Mouse (Mus musculus) adrenal gland, postnatal 36 days (tissue): Measurements from ENCODE around the gene Gm9745. TPM values are rescaled to one million over a fixed set of nuclear protein-coding genes. Genes with fewer than 3 reads are reported as not detected.
"Not testable (repeated sequence)": the region's sequence is repeated elsewhere in the genome, so short reads cannot be mapped to it uniquely, and the experiment has no call there.

Source experiments
- DNase-seq, 2 experiments: peaks; one replicate each; pipeline ENCODE4 v3.0.0; 2021; ENCODE audit warnings: mixed read lengths in 1 of 2
- long read RNA-seq, 2 experiments: library from polyadenylated mRNA; stranded (forward); transcript quantifications; one replicate each; pipeline ENCODE4 v2.0.0; 2021; ENCODE audit warnings: borderline sequencing depth in 2 of 2
- total RNA-seq, 2 experiments: library from RNA; stranded (reverse); gene quantifications; 2 replicates each; pipeline ENCODE4 v1.2.3; 2021

Gm9745 gene
- total RNA-seq, result not detected
- long read RNA-seq, experiment 1, result 0 reads
- long read RNA-seq, experiment 2, result 0 reads

- DNase-seq, result not testable (repeated sequence)
Observed at GRCm38 (mm10) chr13:8948131-8948530, at the start of gene Gm9745. Gene Gm9745, minus strand, starts transcription at chr13:8948231.

GRCm38 (mm10) chr13:8997221-8997620, 49.2 kb upstream of the Gm9745 start:
- DNase-seq, result not testable (repeated sequence)

DNA sequence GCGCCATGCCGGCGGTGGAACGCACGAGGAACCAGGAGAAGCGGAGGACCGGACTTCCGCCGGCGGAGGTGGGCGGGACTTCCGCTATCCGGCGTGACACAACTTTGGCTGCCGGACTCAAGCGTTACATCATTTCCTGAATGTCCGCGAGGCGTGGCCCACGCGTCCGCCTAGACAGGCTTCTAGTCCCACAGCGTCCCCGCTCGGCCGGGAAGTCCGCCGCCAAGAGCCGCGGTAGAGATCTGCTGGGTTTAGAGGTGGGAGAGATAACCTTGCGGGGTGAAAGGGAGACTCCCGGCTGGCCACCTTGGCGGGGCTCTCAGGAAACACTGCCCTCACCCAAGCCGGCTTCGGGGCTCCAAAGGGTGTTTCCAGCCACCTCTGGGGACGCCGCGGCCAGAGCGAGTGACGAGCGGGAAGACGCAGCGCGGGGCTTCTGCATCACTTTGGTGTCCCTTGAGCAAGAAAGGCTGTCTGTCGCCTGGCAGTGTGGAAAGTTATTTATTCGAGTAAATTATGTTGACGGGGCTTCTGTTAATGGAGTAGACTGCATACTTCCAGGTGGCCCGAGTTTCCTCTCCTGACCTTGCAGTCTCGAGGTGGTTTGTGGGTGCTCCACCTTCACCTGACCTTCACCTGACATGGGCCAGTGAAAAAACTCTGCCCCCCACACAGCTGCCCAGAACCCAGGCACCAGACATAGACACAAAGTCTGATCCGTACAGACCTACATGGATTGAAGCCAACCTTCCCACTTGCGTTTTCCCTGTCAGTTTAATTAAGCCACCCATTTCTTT, 48.2 kb upstream of the Gm9745 start, which contains the start of gene Gtpbp4:
Gtpbp4 (minus strand) TSS at position 94 of the 797 bp plus-strand sequence.
- peak; percentile 98 for DNase-seq

- no peak for DNase-seq
Observed at GRCm38 (mm10) chr13:8995159-8995989, 47.3 kb upstream of the Gm9745 start.

- no peak for DNase-seq
Observed at GRCm38 (mm10) chr13:8992231-8992630, 44.2 kb upstream of the Gm9745 start.

- no peak for DNase-seq
Observed at GRCm38 (mm10) chr13:8972972-8973371, 24.9 kb upstream of the Gm9745 start.

DNA sequence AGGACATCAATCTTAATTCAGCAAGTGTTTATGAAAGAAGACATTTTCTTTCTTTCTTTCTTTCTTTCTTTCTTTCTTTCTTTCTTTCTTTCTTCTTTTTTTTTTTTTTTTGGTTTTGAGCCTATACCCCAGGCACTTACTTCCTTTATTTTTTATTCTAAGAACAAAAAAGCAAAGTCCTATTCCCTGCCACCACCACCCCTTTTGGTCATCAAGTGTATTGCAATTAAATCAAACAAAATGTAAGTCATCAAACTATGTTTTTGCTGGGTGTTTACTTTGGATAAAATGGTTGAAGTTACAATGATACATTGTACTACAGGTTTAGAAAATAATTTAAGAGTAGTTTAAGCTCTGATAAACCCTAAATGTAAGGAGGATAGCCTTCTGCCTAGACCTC, 24.3 kb upstream of the Gm9745 start:
- DNase-seq, result no peak

DNA sequence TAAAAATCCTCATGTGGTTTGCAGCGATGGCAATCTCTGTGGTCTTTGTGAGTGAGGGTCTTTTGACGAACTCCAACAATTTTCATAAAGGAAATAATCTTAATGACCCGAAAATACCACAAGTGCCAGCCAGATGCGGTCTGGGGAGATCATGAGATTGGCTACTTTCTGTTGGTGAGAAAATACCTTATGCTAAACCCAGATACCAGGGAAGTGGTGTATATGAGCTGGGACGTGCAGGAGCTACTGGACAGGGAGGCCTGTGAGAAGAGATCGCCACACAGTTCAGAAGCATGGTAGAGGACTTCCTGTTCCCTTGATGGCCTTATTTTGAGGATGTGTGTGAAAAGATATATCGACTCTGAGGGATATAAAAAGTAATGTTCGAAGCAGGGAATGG, 19.7 kb upstream of the Gm9745 start:
- DNase-seq, result no peak

GRCm38 (mm10) chr13:8965224-8965623, 17.2 kb upstream of the Gm9745 start:
- no peak for DNase-seq

- DNase-seq, result peak in 1 of 2 experiments; percentile 15
Observed at GRCm38 (mm10) chr13:8962266-8962665, 14.2 kb upstream of the Gm9745 start.

DNA sequence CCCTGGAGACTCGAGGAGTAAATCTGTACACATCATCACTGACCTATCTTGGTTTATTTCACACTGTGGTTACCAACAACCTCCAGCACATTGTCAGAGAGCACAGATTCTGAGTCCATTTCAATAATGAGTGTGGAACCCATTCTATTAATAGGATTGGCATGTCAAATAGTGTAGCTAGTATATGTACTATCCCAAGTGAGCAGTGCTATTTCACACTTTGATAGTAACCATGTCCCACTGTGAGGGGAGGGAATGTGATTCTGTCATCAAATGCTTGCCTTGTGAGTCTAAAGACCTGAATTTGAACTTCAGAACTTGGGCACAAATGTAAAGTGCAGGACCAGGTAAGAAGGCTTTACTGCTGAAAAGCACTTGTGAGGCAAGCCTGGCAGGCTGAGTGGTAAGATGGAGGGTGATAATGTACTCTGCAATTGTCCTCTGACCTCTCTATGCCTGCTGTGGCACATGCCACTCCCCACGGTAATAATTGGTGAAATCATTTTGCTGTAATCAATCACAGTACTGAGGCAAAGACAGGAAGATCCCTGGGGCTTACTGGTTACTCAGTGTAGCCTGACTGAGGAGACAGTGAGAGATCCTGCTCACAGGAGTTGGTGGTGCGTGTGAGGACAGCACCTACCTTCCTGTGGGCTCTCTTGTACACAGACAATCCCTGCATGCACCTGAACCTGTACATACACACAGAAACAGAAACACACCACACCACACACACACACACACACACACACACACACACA, 13.3 kb upstream of the Gm9745 start:
- not testable (repeated sequence) for DNase-seq

GRCm38 (mm10) chr13:8959554-8959953, 11.5 kb upstream of the Gm9745 start:
- not testable (repeated sequence) for DNase-seq

GRCm38 (mm10) chr13:8959058-8959457, 11.0 kb upstream of the Gm9745 start:
- DNase-seq, result not testable (repeated sequence)

- not testable (repeated sequence) for DNase-seq
Observed at GRCm38 (mm10) chr13:8956873-8957272, 8.8 kb upstream of the Gm9745 start.

DNA sequence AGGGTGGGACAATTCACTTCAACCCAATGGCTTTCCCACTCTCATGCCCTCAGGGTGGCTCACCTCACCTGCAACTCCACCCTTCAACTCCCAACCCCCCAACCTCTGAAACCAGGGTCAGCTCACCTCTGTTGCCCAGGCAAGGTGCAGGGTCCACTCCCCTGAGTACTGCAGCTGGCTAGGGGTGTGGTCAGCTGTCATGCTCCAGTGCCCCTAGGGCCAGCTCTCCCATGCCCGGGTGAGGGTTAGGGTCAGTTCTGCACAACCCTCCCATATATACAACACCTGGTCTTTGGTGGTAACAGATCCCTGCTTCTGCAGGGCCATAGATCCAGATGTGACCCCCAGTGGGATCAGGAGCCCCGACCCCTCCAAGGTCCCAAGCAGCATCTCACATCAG, 7.1 kb upstream of the Gm9745 start:
- DNase-seq, result not testable (repeated sequence)

DNA sequence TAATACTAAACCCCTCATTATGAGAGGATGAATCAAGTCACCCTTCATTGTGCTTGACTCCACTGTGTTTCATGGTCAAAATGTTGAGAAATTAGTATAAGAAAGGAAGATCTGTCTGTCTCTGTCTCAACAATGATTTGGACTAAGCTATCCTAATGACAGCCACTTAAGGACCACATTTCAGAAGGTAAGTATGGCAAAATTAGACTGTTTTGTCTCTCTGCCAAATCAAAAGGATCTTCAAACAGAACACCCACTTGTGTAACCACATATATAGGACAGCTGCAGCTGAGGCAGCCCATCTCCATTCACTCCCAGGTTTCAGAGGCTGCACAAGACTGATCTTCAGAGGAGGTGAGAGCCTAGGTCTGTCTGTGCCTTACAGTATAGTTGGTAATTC, 4.5 kb upstream of the Gm9745 start, which contains the start of gene Idi2:
Idi2 (plus strand) TSS at position 301 of the 400 bp plus-strand sequence.
- not testable (repeated sequence) for DNase-seq

DNA sequence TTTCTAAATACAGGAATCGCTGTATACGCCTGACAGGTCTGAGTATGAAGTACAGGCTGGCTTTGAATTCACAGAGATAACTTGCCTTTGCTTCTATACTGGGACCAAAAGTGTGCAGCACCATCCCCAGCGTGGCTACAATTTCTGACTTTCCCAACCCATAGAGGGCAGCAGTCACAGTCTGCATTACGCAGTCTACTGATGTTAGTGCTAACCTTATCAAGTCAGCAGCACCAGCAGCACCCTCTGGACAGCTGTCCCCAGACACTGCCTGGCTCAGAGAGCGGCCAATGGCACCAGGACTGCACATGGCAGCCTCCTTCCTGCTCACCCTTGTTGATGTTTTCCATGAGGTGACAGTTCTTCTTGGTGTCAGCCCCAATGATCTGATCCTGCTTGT, 4.2 kb downstream of the Gm9745 start:
- DNase-seq, result not testable (repeated sequence)

DNA sequence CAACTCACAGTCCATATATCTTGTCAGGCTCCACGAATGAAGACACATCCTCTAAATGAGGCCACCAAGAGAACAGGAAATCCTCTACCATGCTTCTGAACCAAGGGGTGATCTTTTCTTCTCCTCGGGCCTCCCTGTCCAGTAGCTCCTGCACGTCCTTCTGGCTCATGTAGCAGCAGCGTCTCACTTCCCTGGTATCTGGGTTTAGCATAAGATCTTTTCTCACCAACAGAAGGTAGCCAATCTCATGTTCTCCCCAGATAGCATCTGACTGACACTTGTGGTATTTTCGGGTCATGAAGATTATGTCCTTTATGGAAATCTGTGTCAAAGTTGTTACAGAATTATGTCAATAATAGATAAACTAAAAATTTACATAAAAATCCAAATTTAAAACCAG, 6.3 kb downstream of the Gm9745 start:
- DNase-seq, result not testable (repeated sequence)

- DNase-seq, result not testable (repeated sequence)
Observed at GRCm38 (mm10) chr13:8941110-8941509, 6.9 kb downstream of the Gm9745 start.

GRCm38 (mm10) chr13:8937611-8938140, 10.4 kb downstream of the Gm9745 start:
- not testable (repeated sequence) for DNase-seq

- DNase-seq, result no peak
Observed at GRCm38 (mm10) chr13:8933499-8933898, 14.5 kb downstream of the Gm9745 start.

DNA sequence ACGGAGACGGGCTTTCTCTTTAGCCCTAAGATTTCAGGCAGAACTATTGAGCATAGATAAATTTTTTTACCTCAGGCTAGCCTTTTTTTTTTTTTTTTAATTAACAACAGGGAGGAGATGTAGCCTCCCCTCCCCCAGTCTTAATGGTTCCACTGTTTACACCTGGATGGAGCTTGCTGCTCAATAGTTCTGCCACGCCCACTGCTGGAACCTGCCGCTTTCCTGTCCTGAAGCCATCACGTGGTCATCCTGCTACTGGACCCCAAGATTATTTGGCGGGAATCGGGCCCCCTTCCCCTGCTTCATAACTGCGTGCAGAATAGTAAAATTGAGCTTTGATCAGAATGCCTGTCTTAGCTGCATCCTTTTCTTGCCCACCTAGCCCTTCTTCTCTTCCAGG, 34.1 kb downstream of the Gm9745 start:
- not testable (repeated sequence) for DNase-seq
